Mouse (Mus musculus) testis, adult 2 months (tissue): ENCODE measurements around the gene Tspo. TPM values are rescaled to one million over a fixed set of nuclear protein-coding genes. Genes with fewer than 3 reads are reported as not detected.

Experiments
- H3K27ac ChIP-seq: fragments of 200-500 bp; 2 replicates; pipeline ENCODE4 v1.5.1; 2012; ENCODE audit warnings: low read depth, low read length; ENCODE audit not compliant: control insufficient read depth, insufficient read depth
- H3K27me3 ChIP-seq: fragments of 200-500 bp; 2 replicates; pipeline ENCODE4 v1.6.1; 2012; ENCODE audit warnings: mild to moderate bottlenecking, low read length, moderate library complexity; ENCODE audit not compliant: control insufficient read depth, insufficient read depth
- H3K36me3 ChIP-seq: fragments of 200-500 bp; 2 replicates; pipeline ENCODE4 v1.6.1; 2012; ENCODE audit warnings: mild to moderate bottlenecking, low read length; ENCODE audit not compliant: control insufficient read depth, insufficient read depth
- H3K4me1 ChIP-seq: fragments of 200-500 bp; 2 replicates; pipeline ENCODE4 v1.6.1; 2012; ENCODE audit warnings: low read length; ENCODE audit not compliant: control insufficient read depth, insufficient read depth
- H3K4me3 ChIP-seq: fragments of 200-500 bp; 2 replicates; pipeline ENCODE4 v1.5.1; 2012; ENCODE audit warnings: low read depth, mild to moderate bottlenecking, low read length, moderate library complexity, mixed read lengths; ENCODE audit not compliant: control insufficient read depth
- CTCF ChIP-seq: fragments of 200-500 bp; IDR thresholded peaks from 2 replicates; pipeline ENCODE4 v1.5.1; 2012; ENCODE audit warnings: low read depth, mild to moderate bottlenecking, inconsistent platforms, low read length, moderate library complexity; ENCODE audit not compliant: control insufficient read depth, insufficient read depth, insufficient replicate concordance
- POLR2A ChIP-seq: fragments of 200-500 bp; IDR thresholded peaks from 2 replicates; pipeline ENCODE4 v1.6.1; 2012; ENCODE audit warnings: low read depth, mild to moderate bottlenecking, inconsistent platforms, low read length, moderate library complexity; ENCODE audit not compliant: control insufficient read depth
- polyA plus RNA-seq: library from polyadenylated mRNA; depleted of rRNA; stranded (reverse); fragments of >200 nt; gene quantifications from 2 replicates; pipeline ENCODE4 v1.2.3, GENCODE M21; 2012

Gene Tspo
- polyA plus RNA-seq, 1 experiment, result 19.5 TPM

- no peak overlapping the region for H3K4me3 ChIP-seq
- peaks cover 4% of the 10 kb centered on the region for H3K4me1 ChIP-seq
- no peaks in the 10 kb centered on the region for H3K27me3 ChIP-seq
- no peaks in the 10 kb centered on the region for H3K36me3 ChIP-seq
- H3K27ac ChIP-seq, result no peak overlapping the region
- no peak for TF ChIP-seq POLR2A
- TF ChIP-seq CTCF, result peak; percentile 53; the same call in 1 of the 2 replicates
Measured at GRCm38 (mm10) chr15:83531961-83532469, 31.4 kb upstream of the Tspo start.

- TF ChIP-seq CTCF (no peak), POLR2A (no peak)
- no peaks in the 10 kb centered on the region for H3K36me3 ChIP-seq
Measured at GRCm38 (mm10) chr15:83532606-83533005, 30.8 kb upstream of the Tspo start.

GRCm38 (mm10) chr15:83534960-83535889 is 28.2 kb upstream of the Tspo start:
- no peak for TF ChIP-seq CTCF
- no peak for TF ChIP-seq POLR2A
- H3K4me1 ChIP-seq, result no peaks in the 10 kb centered on the region
- no peak overlapping the region for H3K4me3 ChIP-seq
- H3K27me3 ChIP-seq, result no peaks in the 10 kb centered on the region
- no peaks in the 10 kb centered on the region for H3K36me3 ChIP-seq
- H3K27ac ChIP-seq, result no peak overlapping the region

More at GRCm38 (mm10) chr15:83532606-83533005, 30.8 kb upstream of the Tspo start:
- Histone ChIP-seq H3K27ac (no peak overlapping the region), H3K27me3 (no peaks in the 10 kb centered on the region), H3K4me3 (no peak overlapping the region), H3K4me1 (no peaks in the 10 kb centered on the region)

DNA sequence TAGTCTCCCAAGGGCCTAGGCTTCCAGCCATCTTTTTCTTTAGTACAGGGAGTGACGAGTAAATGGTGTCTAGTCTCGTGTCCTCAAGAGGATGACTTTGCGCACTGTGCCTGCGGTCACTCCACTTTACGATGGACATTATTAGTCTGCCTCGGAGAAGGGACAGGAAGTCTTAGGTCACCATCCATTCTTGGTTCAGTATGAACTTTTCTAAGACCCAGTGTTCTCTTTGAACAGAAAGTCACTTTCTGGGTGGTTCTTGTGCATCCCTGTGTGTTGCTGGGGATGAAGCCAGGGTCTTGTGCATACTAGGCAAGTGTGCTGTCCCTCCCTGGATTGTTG is 27.5 kb upstream of the Tspo start:
- no peaks in the 10 kb centered on the region for H3K4me1 ChIP-seq
- H3K27ac ChIP-seq, result no peak overlapping the region
- TF ChIP-seq CTCF (no peak), POLR2A (no peak)

DNA sequence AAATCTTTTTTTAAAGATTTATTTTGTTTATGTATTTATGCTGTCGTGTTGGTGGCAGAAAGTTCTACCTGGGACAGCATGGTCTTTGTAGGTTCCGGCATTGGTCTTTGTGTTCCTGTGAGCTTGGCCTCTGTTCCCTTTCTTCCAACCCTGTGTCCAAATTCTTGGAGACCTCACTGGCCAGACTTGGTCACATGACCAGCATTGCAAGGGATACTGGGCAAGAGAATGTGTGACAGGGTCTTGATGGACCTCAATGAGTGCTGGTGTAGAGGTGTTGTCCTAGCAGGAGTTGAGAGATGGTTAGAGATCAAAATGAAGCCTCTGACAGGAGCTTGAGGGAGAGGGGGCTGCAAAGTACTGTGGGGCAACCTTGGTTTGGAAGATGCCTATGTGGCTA is 24.5 kb upstream of the Tspo start:
- no peaks in the 10 kb centered on the region for H3K36me3 ChIP-seq
- no peaks in the 10 kb centered on the region for H3K27me3 ChIP-seq
- H3K4me1 ChIP-seq, result no peaks in the 10 kb centered on the region
- TF ChIP-seq CTCF (no peak), POLR2A (no peak)
- H3K4me3 ChIP-seq, result no peak overlapping the region
- no peak overlapping the region for H3K27ac ChIP-seq

More for the DNA sequence above, 27.5 kb upstream of the Tspo start:
- Histone ChIP-seq H3K27me3 (no peaks in the 10 kb centered on the region), H3K36me3 (no peaks in the 10 kb centered on the region), H3K4me3 (no peak overlapping the region)

GRCm38 (mm10) chr15:83539905-83540304 is 23.5 kb upstream of the Tspo start:
- no peaks in the 10 kb centered on the region for H3K27me3 ChIP-seq
- no peaks in the 10 kb centered on the region for H3K4me1 ChIP-seq
- H3K27ac ChIP-seq, result no peak overlapping the region
- H3K4me3 ChIP-seq, result no peak overlapping the region
- TF ChIP-seq POLR2A, result no peak
- TF ChIP-seq CTCF, result no peak
- H3K36me3 ChIP-seq, result no peaks in the 10 kb centered on the region

DNA sequence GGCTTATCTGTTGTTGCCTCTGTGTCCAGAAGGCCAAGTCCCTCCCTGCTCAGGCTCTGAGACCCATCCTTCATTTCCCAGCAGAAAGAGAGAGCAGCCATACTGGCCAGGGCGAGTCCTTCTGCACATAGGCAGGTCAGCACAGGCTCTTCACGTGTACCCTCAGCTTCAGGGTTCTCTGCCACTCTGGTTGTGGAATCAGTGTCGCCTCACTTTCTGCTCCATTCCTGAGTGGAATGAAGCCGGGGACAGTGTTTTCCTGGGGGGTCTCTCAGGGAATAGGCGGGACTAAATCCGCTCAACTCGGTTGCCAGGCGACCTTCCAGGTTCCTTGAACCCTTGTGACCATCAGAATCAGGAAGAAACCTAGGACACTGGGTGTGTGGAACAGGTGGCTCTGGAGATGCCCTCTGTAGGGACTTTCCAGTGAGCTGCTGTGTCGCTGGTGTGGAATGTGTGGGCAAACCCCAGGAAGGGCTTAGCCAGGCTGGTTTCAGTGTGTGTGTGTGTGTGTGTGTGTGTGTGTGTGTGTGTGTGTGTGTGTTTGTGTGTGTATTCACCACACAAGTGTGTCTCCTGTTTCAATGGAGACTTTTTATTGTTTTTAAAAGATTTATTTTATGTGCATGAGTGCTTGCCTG is 21.6 kb upstream of the Tspo start:
- Histone ChIP-seq H3K27ac (no peak overlapping the region), H3K4me3 (no peak overlapping the region), H3K4me1 (no peaks in the 10 kb centered on the region), H3K27me3 (no peaks in the 10 kb centered on the region), H3K36me3 (peaks cover 2% of the 10 kb centered on the region)
- TF ChIP-seq POLR2A (no peak), CTCF (no peak)
